Mouse (Mus musculus) MEL (cell line): ENCODE data around the gene 1700069L16Rik.

ENCODE experiments used
- BHLHE40 ChIP-seq: IDR thresholded peaks from 2 replicates; pipeline ENCODE4 v1.6.1; 2012; ENCODE audit warnings: low read depth, mild to moderate bottlenecking, inconsistent platforms, low read length, improper control_type of control experiment, borderline replicate concordance
- CTCF ChIP-seq, 3 experiments: IDR thresholded peaks in 2 of 3; conservative IDR thresholded peaks in 1 of 3; 2 replicates each; pipeline ENCODE4 v1.5.1; 2011 to 2012; ENCODE audit warnings: low read length in 3 of 3, low read depth in 2 of 3, mild to moderate bottlenecking in 2 of 3, improper control_type of control experiment in 1 of 3, inconsistent platforms in 1 of 3, mixed read lengths in 1 of 3, moderate library complexity in 1 of 3; ENCODE audit not compliant: control insufficient read depth in 1 of 3, insufficient read depth in 1 of 3, poor library complexity in 1 of 3, severe bottlenecking in 1 of 3
- GATA1 ChIP-seq: IDR thresholded peaks from 2 replicates; pipeline ENCODE4 v1.6.1; 2011; ENCODE audit warnings: low read depth, low read length, improper control_type of control experiment
- MAX ChIP-seq: IDR thresholded peaks from 2 replicates; pipeline ENCODE4 v1.6.1; 2011; ENCODE audit warnings: low read length, improper control_type of control experiment
- POLR2A ChIP-seq, 2 experiments: IDR thresholded peaks; 2 replicates each; pipeline ENCODE4 v1.6.1; 2011 to 2012; ENCODE audit warnings: low read length in 2 of 2, mild to moderate bottlenecking in 2 of 2, control low read depth in 1 of 2, improper control_type of control experiment in 1 of 2, low read depth in 1 of 2, moderate library complexity in 1 of 2; ENCODE audit not compliant: control insufficient read depth in 1 of 2, insufficient read depth in 1 of 2, poor library complexity in 1 of 2
- POLR2AphosphoS2 ChIP-seq: IDR thresholded peaks from 2 replicates; pipeline ENCODE4 v1.6.1; 2011; ENCODE audit warnings: low read length, improper control_type of control experiment

DNA sequence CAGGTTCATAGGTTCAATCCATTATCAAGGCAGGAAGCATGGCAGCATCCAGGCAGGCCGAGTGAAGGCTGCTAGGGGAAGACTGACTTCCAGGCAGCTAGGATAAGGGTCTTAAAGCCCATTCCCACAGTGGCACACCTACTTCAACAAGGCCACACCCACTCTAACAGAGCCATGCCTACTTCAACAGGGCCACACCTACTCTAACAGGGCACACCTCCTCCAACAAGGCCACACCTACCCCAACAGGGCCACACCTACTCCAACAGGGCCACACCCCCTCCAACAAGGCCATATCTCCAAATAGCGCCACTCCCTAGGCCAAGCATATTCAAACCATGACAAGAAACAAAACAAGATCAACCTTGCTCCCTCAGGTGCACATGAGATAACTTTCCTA, 11.7 kb downstream of the 1700069L16Rik start:
- TF ChIP-seq POLR2AphosphoS2, result no peak
- no peak for TF ChIP-seq BHLHE40
- TF ChIP-seq GATA1, result no peak
- no peak for TF ChIP-seq MAX
- no peak for TF ChIP-seq CTCF (IDR thresholded peaks at IDR 0.05 in 2 of 3, conservative IDR thresholded peaks at IDR 0.05 in 1 of 3; ENCODE audit: control insufficient read depth in 1 of 3, insufficient read depth in 1 of 3, low read depth in 2 of 3, low read length in 3 of 3, poor library complexity in 1 of 3, severe bottlenecking in 1 of 3)
- TF ChIP-seq POLR2A (IDR thresholded peaks at IDR 0.05; ENCODE audit: control insufficient read depth in 1 of 2, insufficient read depth in 1 of 2, low read depth in 1 of 2, low read length in 2 of 2, poor library complexity in 1 of 2), result no peak
